Mouse (Mus musculus): ENCODE measurements around the gene Eri2.
A peak's percentile ranks its signal among the peaks of the same experiment; 100 is the strongest.

Eri2 gene

GRCm38 (mm10) chr7:119793586-119794250 is at the start of gene Eri2, which contains the start of gene Rexo5:
Gene Eri2 (minus strand): TSS chr7:119794058.
Gene Rexo5 (plus strand): TSS chr7:119794006.
- peak; percentile 74 to 81 for DNase-seq (ENCODE audit: low spot score in 2 of 2)

- DNase-seq (ENCODE audit: low spot score in 2 of 2): no peak
Observed at GRCm38 (mm10) chr7:119841820-119842449, 48.1 kb upstream of the Eri2 start.

GRCm38 (mm10) chr7:119835996-119836777 is 42.3 kb upstream of the Eri2 start:
- DNase-seq (ENCODE audit: low spot score in 2 of 2): no peak

- no peak for DNase-seq (ENCODE audit: low spot score in 2 of 2)
Observed at GRCm38 (mm10) chr7:119835371-119835770, 41.5 kb upstream of the Eri2 start.

- no peak for DNase-seq (ENCODE audit: low spot score in 2 of 2)
Observed at GRCm38 (mm10) chr7:119808723-119809122, 14.9 kb upstream of the Eri2 start.

GRCm38 (mm10) chr7:119807396-119807795 is 13.5 kb upstream of the Eri2 start:
- no peak for DNase-seq (ENCODE audit: low spot score in 2 of 2)

- no peak for DNase-seq (ENCODE audit: low spot score in 2 of 2)
Observed at GRCm38 (mm10) chr7:119800991-119801390, 7.1 kb upstream of the Eri2 start.

- DNase-seq (ENCODE audit: low spot score in 2 of 2): no peak
Observed at GRCm38 (mm10) chr7:119800488-119800887, 6.6 kb upstream of the Eri2 start.

- DNase-seq (ENCODE audit: low spot score in 2 of 2): no peak
Observed at GRCm38 (mm10) chr7:119795311-119795710, 1.5 kb upstream of the Eri2 start.

- DNase-seq (ENCODE audit: low spot score in 2 of 2): peak in 1 of 2 experiments; percentile 13
Observed at GRCm38 (mm10) chr7:119794251-119794638, 387 bp upstream of the Eri2 start.

- DNase-seq (ENCODE audit: low spot score in 2 of 2): no peak
Observed at GRCm38 (mm10) chr7:119789024-119789423, 4.8 kb downstream of the Eri2 start.

GRCm38 (mm10) chr7:119784908-119785307 is 8.9 kb downstream of the Eri2 start:
- DNase-seq (ENCODE audit: low spot score in 2 of 2): no peak

GRCm38 (mm10) chr7:119783453-119783852 is 10.4 kb downstream of the Eri2 start:
- no peak for DNase-seq (ENCODE audit: low spot score in 2 of 2)

- DNase-seq (ENCODE audit: low spot score in 2 of 2): no peak
Observed at GRCm38 (mm10) chr7:119769895-119770294, 24.0 kb downstream of the Eri2 start.

- DNase-seq (ENCODE audit: low spot score in 2 of 2): no peak
Observed at GRCm38 (mm10) chr7:119766996-119767395, 26.9 kb downstream of the Eri2 start.

GRCm38 (mm10) chr7:119764377-119764776 is 29.5 kb downstream of the Eri2 start:
- no peak for DNase-seq (ENCODE audit: low spot score in 2 of 2)

GRCm38 (mm10) chr7:119762166-119762697 is 31.6 kb downstream of the Eri2 start:
- no peak for DNase-seq (ENCODE audit: low spot score in 2 of 2)

- DNase-seq (ENCODE audit: low spot score in 2 of 2): no peak
Observed at GRCm38 (mm10) chr7:119760527-119760951, 33.3 kb downstream of the Eri2 start, which contains the start of gene Acsm3. Gene Acsm3 (plus strand): TSS chr7:119760923.

- DNase-seq (ENCODE audit: low spot score in 2 of 2): no peak
Observed at GRCm38 (mm10) chr7:119753696-119754095, 40.2 kb downstream of the Eri2 start.

GRCm38 (mm10) chr7:119749942-119750341 is 43.9 kb downstream of the Eri2 start:
- no peak for DNase-seq (ENCODE audit: low spot score in 2 of 2)

GRCm38 (mm10) chr7:119748761-119749160 is 45.1 kb downstream of the Eri2 start:
- no peak for DNase-seq (ENCODE audit: low spot score in 2 of 2)

- DNase-seq (ENCODE audit: low spot score in 2 of 2): no peak
Observed at GRCm38 (mm10) chr7:119745869-119746268, 48.0 kb downstream of the Eri2 start.

Data from spleen, postnatal 14 days (tissue).